Mouse (Mus musculus) layer of hippocampus, adult 8-10 months (tissue): ENCODE measurements around the gene Pfas. TPM values are rescaled to one million over a fixed set of nuclear protein-coding genes. Genes with fewer than 3 reads are reported as not detected.
"Not testable (repeated sequence)": the region's sequence is repeated elsewhere in the genome, so short reads cannot be mapped to it uniquely, and the experiment has no call there.

Source experiments
- DNase-seq, 2 experiments: peaks; one replicate each; pipeline ENCODE4 v3.0.0; 2022; ENCODE audit warnings: low spot score in 2 of 2
- microRNA-seq, 2 experiments: library from miRNA; unstranded; fragments of <30 nt; microRNA quantifications; one replicate each; pipeline ENCODE4 v1.2.0; 2022
- total RNA-seq, 4 experiments: library from RNA; stranded (reverse); gene quantifications; 2 replicates each; pipeline ENCODE4 v1.2.4; 2022

Gene Pfas
- total RNA-seq, 4 experiments from 2014 or later: 25.8 to 32.2 (median 26.8) TPM

DNA sequence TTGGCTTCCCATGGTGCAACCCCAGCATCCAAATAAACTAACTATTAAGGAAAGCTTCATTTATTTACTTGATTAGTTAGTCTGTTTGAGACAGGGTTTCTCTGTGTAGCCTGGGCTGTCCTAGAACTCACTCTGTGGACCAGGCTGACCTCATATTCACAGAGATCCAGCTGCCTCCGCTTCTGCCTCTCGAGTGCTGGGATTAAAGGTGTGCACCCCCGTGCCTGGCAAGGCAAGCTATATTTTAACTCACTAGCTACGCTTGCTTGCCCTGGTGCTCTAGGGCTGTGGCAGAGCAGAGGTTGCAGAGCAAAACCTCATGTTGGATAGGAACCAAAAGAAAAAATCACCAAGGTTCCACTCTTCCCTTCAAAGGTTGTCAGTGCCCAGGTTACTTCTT, 67.7 kb downstream of the Pfas start:
- no peak for DNase-seq

DNA sequence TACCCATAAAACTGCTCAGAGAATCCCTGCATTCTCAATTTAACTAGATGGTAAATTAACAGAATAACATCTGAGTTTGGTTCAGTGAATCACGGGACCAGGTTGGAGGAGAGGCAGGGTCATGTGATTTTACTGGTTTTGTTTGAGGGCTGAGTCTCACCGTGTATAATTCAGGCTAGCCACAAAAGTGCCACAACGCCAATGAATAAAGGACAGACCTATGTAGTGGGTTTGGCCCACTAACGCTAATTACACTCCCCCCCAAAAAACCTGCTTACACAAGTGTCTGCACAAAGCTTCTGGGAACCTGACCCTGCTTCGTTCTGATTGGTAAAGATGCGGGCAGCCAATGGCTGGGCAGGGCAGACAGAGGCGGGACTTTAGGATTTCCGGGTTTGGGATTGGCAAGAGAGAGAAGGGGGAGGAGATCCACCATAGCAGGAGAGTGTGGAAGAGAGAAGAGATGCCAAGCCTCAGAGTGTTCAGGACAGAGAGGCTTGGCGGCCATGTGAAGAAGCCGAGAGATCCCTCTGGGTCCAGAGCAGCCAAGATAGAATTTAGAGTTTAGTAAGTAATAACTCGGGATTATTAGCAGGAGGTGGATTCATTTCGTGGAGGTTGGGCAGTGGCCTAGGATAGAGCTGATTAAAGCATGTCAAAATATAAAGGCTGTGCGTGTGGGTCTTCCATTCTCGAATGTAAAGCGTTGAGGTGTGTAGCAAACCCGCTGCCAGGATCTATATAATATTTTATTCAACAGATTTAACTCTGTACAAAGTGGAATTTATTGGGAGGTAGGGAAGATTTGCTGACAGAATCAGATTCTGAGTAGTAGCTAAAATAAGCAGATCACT, 68.6 kb downstream of the Pfas start:
- peak; percentile 87 to 89 for DNase-seq

DNA sequence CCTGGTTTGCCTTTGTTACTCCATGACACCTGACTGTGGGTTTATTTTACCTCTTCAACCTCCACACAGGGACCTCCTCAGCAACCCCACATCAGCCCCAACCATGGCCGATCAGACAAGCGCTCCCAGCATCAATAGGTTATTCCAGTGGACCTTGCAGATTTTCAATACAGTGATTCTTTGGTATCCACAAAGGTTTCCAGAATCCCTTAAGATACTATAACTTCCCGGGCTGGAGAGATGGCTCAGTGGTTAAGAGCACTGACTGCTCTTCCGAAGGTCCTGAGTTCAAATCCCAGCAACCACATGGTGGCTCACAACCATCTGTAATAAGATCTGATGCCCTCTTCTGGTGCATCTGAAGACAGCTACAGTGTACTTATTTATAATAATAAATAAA, 71.3 kb downstream of the Pfas start:
- DNase-seq: not testable (repeated sequence)

Small RNAs within 50 kb of the gene (microRNA-seq; reads per million reads assigned to microRNA genes)
- gene Mir3062: 0.76 to 1.3 reads per million in 2 experiments

Other genes starting within 250 kb of the Pfas start
- gene Ndel1, start 136.6 kb downstream of the Pfas start, total RNA-seq: 100 to 1,000 TPM in 1 of 4 experiments, 10 to 100 TPM in 3; 78.3 to 104 (median 86.6) TPM
- not detected for gene Rnf222, start 119.9 kb downstream of the Pfas start, total RNA-seq
- 100 to 1,000 TPM; 779 to 924 (median 859) TPM for gene Rpl26, start 106.9 kb downstream of the Pfas start, total RNA-seq
- gene Odf4, start 81.4 kb downstream of the Pfas start, total RNA-seq: under 1 TPM in 3 of 4 experiments, not detected in 1; 0.32 to 0.58 (median 0.45) TPM
- gene Arhgef15, start 51.0 kb downstream of the Pfas start, total RNA-seq: 10 to 100 TPM in 3 of 4 experiments, 1 to 10 TPM in 1; 9.1 to 16.5 (median 12.0) TPM
- gene Slc25a35, start 40.3 kb downstream of the Pfas start, total RNA-seq: 1 to 10 TPM; 4.9 to 7.4 (median 5.8) TPM
- 10 to 100 TPM; 14.1 to 24.1 (median 15.9) TPM for gene Rangrf, start 33.3 kb downstream of the Pfas start, total RNA-seq
- 10 to 100 TPM; 39.8 to 46.9 (median 41.8) TPM for gene Ctc1, start 7.5 kb upstream of the Pfas start, total RNA-seq
- 1 to 10 TPM in 2 of 4 experiments, under 1 TPM in 2; 0.52 to 1.6 (median 0.88) TPM for gene Aurkb, start 37.2 kb upstream of the Pfas start, total RNA-seq
- gene Borcs6, start 51.3 kb upstream of the Pfas start, total RNA-seq: 10 to 100 TPM; 30.8 to 33.3 (median 31.5) TPM
- 10 to 100 TPM; 14.8 to 21.0 (median 19.0) TPM for gene Tmem107, start 62.3 kb upstream of the Pfas start, total RNA-seq
- gene Vamp2, start 80.0 kb upstream of the Pfas start, total RNA-seq: 100 to 1,000 TPM; 926 to 962 (median 934) TPM
- gene Per1, start 86.8 kb upstream of the Pfas start, total RNA-seq: 100 to 1,000 TPM in 2 of 4 experiments, 10 to 100 TPM in 2; 91.2 to 107 (median 97.7) TPM
- 1 to 10 TPM in 3 of 4 experiments, under 1 TPM in 1; 0.97 to 1.8 (median 1.2) TPM for gene Hes7, start 111.9 kb upstream of the Pfas start, total RNA-seq
- gene 9130213A22Rik, start 114.1 kb upstream of the Pfas start, total RNA-seq: 1 to 10 TPM; 1.4 to 1.7 (median 1.5) TPM
- gene Aloxe3, start 117.4 kb upstream of the Pfas start, total RNA-seq: 10 to 100 TPM in 2 of 4 experiments, 1 to 10 TPM in 2; 8.8 to 14.4 (median 10.1) TPM
- 10 to 100 TPM in 2 of 4 experiments, 1 to 10 TPM in 2; 5.9 to 14.5 (median 10.5) TPM for gene Alox12b, start 148.5 kb upstream of the Pfas start, total RNA-seq
- gene Alox8, start 189.4 kb upstream of the Pfas start, total RNA-seq: 10 to 100 TPM in 1 of 4 experiments, 1 to 10 TPM in 3; 8.4 to 10.1 (median 9.3) TPM
- gene Gucy2e, start 228.6 kb upstream of the Pfas start, total RNA-seq: 1 to 10 TPM; 1.6 to 2.0 (median 1.8) TPM